Mouse (Mus musculus): ENCODE data around the gene Smco3. TPM values are rescaled to one million over a fixed set of nuclear protein-coding genes. Genes with fewer than 3 reads are reported as not detected.

The Smco3 gene
- total and polyA plus RNA-seq, 3 experiments: 0.90 to 12.9 (median 5.5) TPM

DNA sequence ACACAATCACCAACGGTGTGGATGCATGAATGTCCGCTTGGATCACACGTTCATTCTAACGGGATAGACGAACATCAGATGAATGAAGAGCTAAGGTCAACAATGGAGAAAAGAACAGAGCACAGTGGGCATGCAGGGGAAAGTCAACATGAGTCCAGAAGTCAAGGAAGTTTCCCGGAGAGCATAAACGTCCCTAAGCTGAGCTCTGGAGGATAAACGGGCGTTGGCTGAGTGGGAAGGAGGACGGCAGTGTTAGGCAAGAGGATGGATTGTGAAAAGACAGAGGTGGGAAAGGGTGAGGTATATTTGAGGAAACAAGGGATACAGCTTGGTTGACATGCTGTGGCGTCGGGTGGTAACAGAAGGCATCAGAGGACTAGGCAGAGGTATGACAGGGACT lies 53.1 kb downstream of the Smco3 start:
- in situ Hi-C loops (cut with MboI; ENCODE audit: low pct_ligation_motif_present, low pct_unique_long_range_greater_than_20kb, low sequenced_read_pairs): no loop called here

DNA sequence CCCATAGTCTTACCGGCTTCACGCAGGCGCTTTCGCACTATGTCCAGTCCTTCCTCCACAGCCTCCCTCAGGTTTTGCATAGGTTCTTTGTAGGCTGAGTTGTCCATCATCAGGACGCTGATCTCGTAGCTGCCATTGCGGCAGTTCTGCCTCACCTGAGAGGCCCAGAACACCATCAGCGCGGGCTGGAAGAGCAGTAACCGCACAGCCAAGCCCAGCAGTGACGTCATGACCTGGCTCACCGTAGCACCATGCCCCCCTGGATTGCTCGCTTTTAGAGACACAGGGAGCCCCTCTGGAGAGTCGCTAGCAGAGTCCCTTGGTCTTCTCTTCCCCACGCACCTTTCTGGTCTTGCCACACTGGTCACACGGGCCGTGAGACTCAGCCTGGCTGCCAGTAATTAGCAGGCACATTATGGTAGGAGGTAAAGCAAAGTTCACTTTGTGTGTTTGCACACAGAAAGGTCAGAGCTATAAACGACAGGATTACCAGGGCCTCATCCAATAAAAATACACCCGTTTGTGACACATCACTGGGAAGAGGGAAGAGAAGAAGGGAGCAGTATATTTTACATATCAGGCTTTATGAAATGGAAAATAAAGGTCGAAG lies 53.8 kb downstream of the Smco3 start, which contains the start of gene Gucy2c:
Gene Gucy2c, minus strand, starts transcription at position 389 of the 610 bp plus-strand sequence.
- no peak for DNase-seq (ENCODE audit: extremely low read depth)
- no peaks in the 10 kb centered on the region for H3K36me3 ChIP-seq (replicated peaks in 1 of 2; ENCODE audit: control insufficient read depth in 1 of 2, insufficient read depth in 1 of 2, low read length in 1 of 2)
- H3K4me3 ChIP-seq (replicated peaks in 1 of 3; ENCODE audit: low read depth in 2 of 3, low read length in 2 of 3, poor library complexity in 1 of 3): no peak within 1 kb of the TSS
- no peaks in the 10 kb centered on the region for H3K9me3 ChIP-seq (replicated peaks; ENCODE audit: low read length)
- TF ChIP-seq ELF1 (IDR thresholded peaks at IDR 0.05; ENCODE audit: low read depth, low read length): no peak
- TF ChIP-seq TCF12 (IDR thresholded peaks at IDR 0.05; ENCODE audit: low read depth, low read length): no peak
- no peak for TF ChIP-seq SMC3 (IDR thresholded peaks at IDR 0.05; ENCODE audit: low read depth, low read length)
- no peak for TF ChIP-seq ZKSCAN1 (IDR thresholded peaks at IDR 0.05; ENCODE audit: borderline replicate concordance, low read depth, low read length)
- no peak for TF ChIP-seq RCOR1 (conservative IDR thresholded peaks at IDR 0.05; ENCODE audit: low read depth, low read length)
- TF ChIP-seq MAZ (IDR thresholded peaks at IDR 0.05; ENCODE audit: low read depth, low read length): no peak
- no peak for TF ChIP-seq UBTF (IDR thresholded peaks at IDR 0.05; ENCODE audit: low read depth, low read length)
- no peak for TF ChIP-seq NELFE (IDR thresholded peaks at IDR 0.05; ENCODE audit: low read depth, low read length)
- TF ChIP-seq USF1 (IDR thresholded peaks at IDR 0.05; ENCODE audit: low read depth, low read length): no peak
- TF ChIP-seq MEF2A (IDR thresholded peaks at IDR 0.05; ENCODE audit: borderline replicate concordance, low read depth, low read length): no peak
- TF ChIP-seq GABPA (IDR thresholded peaks at IDR 0.05; ENCODE audit: insufficient replicate concordance, low read depth, low read length): no peak
- TF ChIP-seq KAT2A (IDR thresholded peaks at IDR 0.05; ENCODE audit: insufficient replicate concordance, low read length): no peak
- TF ChIP-seq IRF4 (IDR thresholded peaks at IDR 0.05; ENCODE audit: low read depth, low read length): no peak
- TF ChIP-seq MAFK (IDR thresholded peaks at IDR 0.05; ENCODE audit: insufficient replicate concordance, low read length): no peak
- TF ChIP-seq RAD21 (IDR thresholded peaks at IDR 0.05; ENCODE audit: low read depth, low read length): no peak
- no peak for TF ChIP-seq ETS1 (conservative IDR thresholded peaks at IDR 0.05; ENCODE audit: low read depth, low read length)
- TF ChIP-seq ZC3H11A (IDR thresholded peaks at IDR 0.05; ENCODE audit: low read depth, low read length): no peak
- H3K27ac ChIP-seq (ENCODE audit: insufficient read depth, low read depth): no peak within 1 kb of the TSS
- dilution Hi-C loops (cut with MboI; ENCODE audit: extremely low pct_ligation_motif_present, extremely low pct_unique_long_range_greater_than_20kb, low sequenced_read_pairs) (no loop called here), in situ Hi-C loops (cut with MboI; ENCODE audit: low pct_ligation_motif_present, low pct_unique_long_range_greater_than_20kb, low sequenced_read_pairs) (no loop called here)
- H3K4me1 ChIP-seq (ENCODE audit: control insufficient read depth in 1 of 2, insufficient read depth in 2 of 2): peaks cover 0 to 2% of the 10 kb centered on the region in 2 experiments; a peak in 1 of 4 replicates
- H3K4me2 ChIP-seq (ENCODE audit: insufficient read depth, low read depth, poor library complexity, severe bottlenecking): no peak within 1 kb of the TSS
- H3K79me2 ChIP-seq (replicated peaks; ENCODE audit: control insufficient read depth, extremely low read depth, insufficient read depth, poor library complexity, severe bottlenecking): no peaks in the 10 kb centered on the region
- H3K27me3 ChIP-seq (replicated peaks): no peaks in the 10 kb centered on the region
- H3K9ac ChIP-seq (ENCODE audit: insufficient read depth, low read depth): no peak within 1 kb of the TSS

More for the DNA sequence above, 53.1 kb downstream of the Smco3 start:
- peaks cover 0 to 2% of the 10 kb centered on the region in 2 experiments; a peak in 1 of 4 replicates for H3K4me1 ChIP-seq (ENCODE audit: control insufficient read depth in 1 of 2, insufficient read depth in 2 of 2)
- H3K27me3 ChIP-seq (replicated peaks): no peaks in the 10 kb centered on the region
- no peaks in the 10 kb centered on the region for H3K79me2 ChIP-seq (replicated peaks; ENCODE audit: control insufficient read depth, extremely low read depth, insufficient read depth, poor library complexity, severe bottlenecking)
- H3K4me2 ChIP-seq (ENCODE audit: insufficient read depth, low read depth, poor library complexity, severe bottlenecking): no peak overlapping the region
- H3K9me3 ChIP-seq (replicated peaks; ENCODE audit: low read length): no peaks in the 10 kb centered on the region
- TF ChIP-seq UBTF (IDR thresholded peaks at IDR 0.05; ENCODE audit: low read depth, low read length) (no peak), RAD21 (IDR thresholded peaks at IDR 0.05; ENCODE audit: low read depth, low read length) (no peak), ZNF384 (IDR thresholded peaks at IDR 0.05; ENCODE audit: low read depth, low read length) (no peak), ELF1 (IDR thresholded peaks at IDR 0.05; ENCODE audit: low read depth, low read length) (no peak), TCF12 (IDR thresholded peaks at IDR 0.05; ENCODE audit: low read depth, low read length) (no peak), HCFC1 (IDR thresholded peaks at IDR 0.05; ENCODE audit: low read depth, low read length) (no peak), MEF2A (IDR thresholded peaks at IDR 0.05; ENCODE audit: borderline replicate concordance, low read depth, low read length) (no peak), PAX5 (IDR thresholded peaks at IDR 0.05; ENCODE audit: low read length) (no peak), ZMIZ1 (IDR thresholded peaks at IDR 0.05; ENCODE audit: low read depth, low read length) (no peak), SMC3 (IDR thresholded peaks at IDR 0.05; ENCODE audit: low read depth, low read length) (no peak), IRF4 (IDR thresholded peaks at IDR 0.05; ENCODE audit: low read depth, low read length) (no peak), CHD2 (IDR thresholded peaks at IDR 0.05; ENCODE audit: low read length) (no peak), USF1 (IDR thresholded peaks at IDR 0.05; ENCODE audit: low read depth, low read length) (no peak)
- no peak overlapping the region for H3K9ac ChIP-seq (ENCODE audit: insufficient read depth, low read depth)
- no peak overlapping the region for H3K27ac ChIP-seq (ENCODE audit: insufficient read depth, low read depth)
- no peak for DNase-seq (ENCODE audit: extremely low read depth)
- no peaks in the 10 kb centered on the region for H3K36me3 ChIP-seq (replicated peaks in 1 of 2; ENCODE audit: control insufficient read depth in 1 of 2, insufficient read depth in 1 of 2, low read length in 1 of 2)
- H3K4me3 ChIP-seq (replicated peaks in 1 of 3; ENCODE audit: low read depth in 2 of 3, low read length in 2 of 3, poor library complexity in 1 of 3): no peak overlapping the region
- dilution Hi-C loops (cut with MboI; ENCODE audit: extremely low pct_ligation_motif_present, extremely low pct_unique_long_range_greater_than_20kb, low sequenced_read_pairs): no loop called here

All from CH12.LX (cell line).